Mouse (Mus musculus) retina, embryonic 14.5 days (tissue): ENCODE results near the gene Slc16a10.

Source experiments
- DNase-seq: peaks from one replicate; pipeline ENCODE4 v3.0.0-alpha.2; 2015; ENCODE audit warnings: low spot score

Gene Slc16a10

DNA sequence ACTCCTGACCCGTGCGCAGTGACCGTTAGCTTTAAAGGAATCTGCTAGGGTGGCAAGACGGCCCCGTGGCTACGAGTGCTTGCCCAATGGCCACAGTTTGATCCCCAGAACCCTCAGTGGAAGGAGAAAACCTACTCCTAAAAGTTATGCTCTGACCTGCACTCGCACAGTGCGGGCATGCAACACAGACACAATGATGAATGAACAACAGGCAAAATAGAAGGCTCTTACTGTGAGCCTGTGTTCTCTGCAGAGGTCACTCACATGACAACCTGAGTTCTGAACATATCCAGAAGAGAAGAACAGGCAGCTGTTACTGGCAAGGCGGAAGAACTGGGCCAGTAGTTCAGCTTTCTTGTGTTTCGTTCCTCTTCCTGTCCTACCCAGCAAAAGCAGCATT lies 73.5 kb downstream of the Slc16a10 start:
- DNase-seq = no peak

DNA sequence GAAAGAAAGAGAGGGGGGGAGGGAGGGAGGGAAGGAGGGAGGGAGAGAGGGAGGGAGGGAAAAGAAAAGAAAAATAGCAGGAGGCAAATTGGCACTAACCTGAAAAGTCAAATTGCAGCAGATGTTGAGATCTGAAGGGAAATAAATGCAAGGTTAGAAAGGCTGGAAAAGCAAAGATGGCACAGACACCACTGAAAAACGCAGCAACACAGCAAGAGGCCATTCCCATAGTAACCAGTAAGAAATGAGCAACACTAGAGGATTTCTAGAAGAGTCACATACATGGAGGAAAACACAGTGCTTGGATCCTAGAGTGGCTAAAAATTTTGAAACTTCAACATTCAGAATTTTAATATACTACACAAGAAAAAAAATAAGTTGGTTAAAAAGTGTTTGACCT lies 74.5 kb downstream of the Slc16a10 start:
- DNase-seq = no peak

DNA sequence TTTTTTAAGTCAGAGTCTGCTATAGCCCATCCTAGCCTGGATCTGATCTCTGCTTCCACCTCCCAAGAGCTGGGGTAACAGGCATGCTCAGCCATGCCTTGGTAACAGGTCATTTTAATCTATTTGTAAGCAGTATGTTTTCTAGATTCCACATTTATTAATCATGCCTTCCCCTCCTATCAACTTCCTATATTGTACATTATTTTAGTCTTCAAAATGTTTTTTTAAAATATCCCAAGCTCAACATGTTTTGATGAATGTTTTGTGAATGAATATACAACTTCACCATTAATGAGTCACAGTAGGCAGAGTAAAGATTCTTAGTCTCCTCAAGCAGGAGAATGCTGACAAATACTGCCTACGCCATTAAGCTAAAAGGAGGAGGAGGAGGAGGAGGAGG lies 75.0 kb downstream of the Slc16a10 start:
- no peak for DNase-seq

DNA sequence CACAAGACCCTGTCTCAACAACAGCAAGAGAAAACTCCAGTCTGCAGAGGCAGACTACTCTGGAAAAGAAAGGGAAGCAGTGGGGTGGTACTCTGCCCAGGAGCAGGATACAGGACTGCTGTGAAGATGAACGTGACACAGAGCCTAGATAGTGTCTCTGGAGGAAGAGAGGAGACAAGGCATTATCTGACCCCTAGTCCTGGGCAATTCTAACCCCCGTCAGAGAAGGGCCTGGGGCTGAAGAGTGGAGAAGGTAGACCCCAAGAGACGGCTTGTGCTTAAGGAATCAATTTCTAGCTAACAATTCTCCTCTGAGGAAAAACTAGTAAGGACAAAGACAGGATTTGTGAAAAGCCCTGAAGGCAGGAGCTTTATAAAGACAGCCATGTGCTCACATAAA lies 76.7 kb downstream of the Slc16a10 start:
- DNase-seq = no peak

DNA sequence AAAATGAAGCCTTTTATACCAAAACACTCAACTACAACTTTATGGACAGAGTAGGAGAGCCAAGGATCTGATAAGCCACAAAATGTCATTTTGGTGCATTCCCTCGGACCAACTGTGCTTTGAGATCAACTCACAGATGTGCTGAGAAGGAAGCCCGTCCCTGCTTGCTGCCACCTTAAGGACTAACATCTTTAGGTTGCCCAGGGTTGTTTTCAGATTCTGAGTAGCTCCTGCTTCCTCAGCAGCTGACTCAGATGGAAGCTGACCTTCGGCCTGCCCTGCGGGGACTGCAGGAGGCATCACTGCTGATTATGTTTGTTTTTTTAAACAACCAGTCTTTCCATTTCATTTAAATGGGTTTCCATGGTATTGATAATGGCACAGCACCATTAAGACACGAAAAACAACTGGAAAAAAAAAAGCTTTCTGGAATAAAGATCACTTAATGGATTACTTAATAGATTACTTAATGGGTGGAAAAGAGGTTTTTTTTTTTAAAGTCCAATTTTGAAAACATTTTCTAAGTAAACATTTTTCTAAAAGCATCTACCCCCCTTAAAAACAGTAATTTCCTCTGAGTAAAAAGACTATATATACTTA lies 78.7 kb downstream of the Slc16a10 start:
- no peak for DNase-seq

DNA sequence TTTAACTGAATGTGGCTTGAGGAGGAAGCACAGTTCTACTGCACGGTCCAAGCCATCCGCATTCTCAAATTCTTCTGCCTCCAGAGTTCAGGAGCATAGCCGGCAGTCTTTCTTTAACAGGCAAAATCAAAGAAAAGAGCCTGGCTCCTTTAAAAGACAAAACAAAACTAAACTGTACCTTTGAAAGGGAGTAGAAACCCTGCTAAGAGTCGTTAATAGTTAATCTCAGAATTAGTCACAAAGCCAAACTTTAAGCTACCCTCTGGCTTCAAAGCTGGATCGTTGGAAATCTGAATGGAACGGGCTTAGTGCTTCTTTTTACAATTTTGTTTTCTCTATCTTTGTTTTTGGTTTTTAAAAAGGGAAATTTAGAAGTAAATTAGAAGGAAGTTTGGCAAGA lies 79.2 kb downstream of the Slc16a10 start:
- DNase-seq = no peak

DNA sequence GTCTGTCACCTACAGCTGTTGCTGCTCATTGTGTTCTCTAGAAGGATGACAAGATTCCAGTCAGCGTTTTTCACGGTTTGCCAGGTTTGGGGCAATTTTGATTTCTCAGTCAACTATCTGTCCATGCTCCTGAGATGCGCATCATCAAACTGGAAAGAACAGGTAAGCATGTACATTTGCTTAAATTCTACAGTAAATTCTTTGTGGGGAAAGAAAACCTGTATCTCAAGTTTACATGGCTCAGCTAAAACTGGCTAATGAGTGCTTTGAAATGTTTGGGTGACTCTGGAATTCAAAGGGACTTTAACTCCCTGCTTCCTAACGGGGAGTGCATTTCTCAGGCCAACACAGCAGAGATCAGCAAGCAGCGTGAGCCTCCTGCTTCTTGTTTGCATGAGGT lies 80.1 kb downstream of the Slc16a10 start:
- DNase-seq = no peak

DNA sequence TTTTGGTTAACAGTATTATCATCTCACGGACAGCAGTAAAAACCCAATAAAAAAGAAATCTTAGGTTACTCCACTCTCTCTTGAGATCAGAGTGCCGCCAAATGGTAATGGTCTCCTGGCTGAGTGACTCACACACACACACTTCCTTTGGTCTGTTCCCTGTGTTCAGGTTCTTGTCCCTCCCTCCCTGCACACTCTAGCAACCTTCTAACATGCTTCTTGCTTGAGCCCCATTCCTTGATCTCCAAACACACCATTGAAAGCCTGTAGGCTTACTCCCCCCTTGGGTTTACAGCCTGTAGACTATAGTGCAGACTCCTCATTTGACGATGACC lies 83.3 kb downstream of the Slc16a10 start:
- DNase-seq = no peak

DNA sequence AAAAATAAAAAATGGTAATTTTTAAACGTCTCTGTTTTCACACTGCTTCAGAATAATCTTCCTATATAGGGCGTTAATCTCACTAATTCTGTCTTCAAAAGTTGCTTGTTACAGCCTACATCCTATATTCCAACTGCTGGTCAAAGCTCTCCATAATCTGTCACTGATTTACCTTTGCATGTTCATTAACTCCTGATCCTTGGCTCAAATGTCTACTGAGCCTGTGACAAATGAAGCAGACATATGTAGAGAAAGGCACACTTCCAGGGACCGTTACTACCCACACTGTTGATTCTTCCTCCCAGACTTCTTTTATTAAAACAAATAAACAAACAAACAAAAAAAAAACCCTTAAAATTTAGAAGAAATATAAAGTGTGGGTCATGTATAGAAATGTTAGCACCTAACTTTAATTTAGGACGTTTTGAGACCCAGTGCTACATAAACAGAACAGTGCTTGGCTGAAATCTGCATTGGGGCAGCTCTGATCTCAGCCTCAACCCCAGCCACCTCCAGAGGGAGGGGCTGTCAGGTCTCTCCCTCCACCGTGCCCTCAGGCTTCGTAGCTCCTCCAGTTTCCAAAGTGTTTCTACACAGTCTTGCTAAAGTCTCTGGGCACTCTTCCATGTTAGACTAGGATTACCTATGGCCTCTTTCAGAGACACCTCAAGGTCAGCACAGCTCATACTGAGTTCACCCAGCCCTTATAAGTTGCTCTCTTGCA lies 83.8 kb downstream of the Slc16a10 start:
- no peak for DNase-seq

DNA sequence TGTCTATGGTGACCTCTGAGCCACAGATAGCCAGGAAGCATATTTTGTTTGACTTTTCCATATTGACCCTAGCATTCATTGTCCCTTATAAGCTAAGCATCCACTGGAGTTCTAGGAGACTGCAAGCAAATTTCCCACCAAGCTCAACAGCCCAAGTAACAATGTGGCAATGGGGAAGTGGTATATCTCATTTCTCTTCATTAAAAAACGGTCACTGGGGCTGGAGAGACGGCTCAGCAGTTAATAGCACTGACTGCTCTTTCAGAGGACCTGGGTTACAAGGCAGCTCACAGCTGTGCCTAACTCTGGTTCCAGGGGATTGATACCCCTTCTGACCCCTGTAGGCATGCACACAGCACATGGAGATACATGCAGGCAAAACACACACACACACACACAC lies 84.4 kb downstream of the Slc16a10 start:
- DNase-seq = no peak

DNA sequence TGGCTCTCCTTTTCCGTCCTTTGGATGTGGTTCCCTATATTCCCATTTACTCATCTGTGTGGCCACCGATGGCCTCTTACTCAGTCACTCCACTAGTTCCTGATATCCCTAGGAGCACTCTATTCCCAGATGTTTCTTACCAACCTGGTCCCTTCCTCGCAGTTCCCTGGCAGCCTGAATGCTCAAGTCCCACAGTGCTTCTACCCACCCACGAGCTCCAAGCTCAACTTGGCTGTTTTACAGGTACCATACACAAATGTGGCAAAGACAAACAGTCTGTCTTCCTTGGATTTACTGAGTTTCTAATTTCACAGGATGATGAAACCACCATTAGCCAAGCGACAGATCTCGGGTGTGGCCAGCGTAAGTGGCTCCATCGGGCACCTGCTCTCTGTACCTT lies 87.6 kb downstream of the Slc16a10 start:
- DNase-seq = no peak

DNA sequence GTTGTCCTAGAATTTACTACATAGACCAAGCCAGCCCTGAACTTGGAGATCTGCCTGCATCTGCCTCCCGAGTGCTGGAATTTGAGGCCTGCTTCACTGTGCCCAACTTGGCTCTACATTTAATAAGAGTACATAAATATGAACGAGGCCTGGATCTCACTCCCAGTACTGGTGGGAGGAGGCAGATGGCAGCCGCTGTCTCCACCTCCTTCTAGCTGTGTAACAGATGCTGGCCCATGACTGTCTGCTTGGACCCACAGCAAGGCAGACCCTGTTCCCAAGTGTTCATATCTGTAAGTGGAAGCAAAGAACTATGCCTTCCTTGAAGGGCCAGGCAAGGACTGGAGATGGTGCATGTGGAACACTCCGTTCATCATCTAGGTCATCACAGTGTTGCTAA lies 88.2 kb downstream of the Slc16a10 start:
- no peak for DNase-seq

DNA sequence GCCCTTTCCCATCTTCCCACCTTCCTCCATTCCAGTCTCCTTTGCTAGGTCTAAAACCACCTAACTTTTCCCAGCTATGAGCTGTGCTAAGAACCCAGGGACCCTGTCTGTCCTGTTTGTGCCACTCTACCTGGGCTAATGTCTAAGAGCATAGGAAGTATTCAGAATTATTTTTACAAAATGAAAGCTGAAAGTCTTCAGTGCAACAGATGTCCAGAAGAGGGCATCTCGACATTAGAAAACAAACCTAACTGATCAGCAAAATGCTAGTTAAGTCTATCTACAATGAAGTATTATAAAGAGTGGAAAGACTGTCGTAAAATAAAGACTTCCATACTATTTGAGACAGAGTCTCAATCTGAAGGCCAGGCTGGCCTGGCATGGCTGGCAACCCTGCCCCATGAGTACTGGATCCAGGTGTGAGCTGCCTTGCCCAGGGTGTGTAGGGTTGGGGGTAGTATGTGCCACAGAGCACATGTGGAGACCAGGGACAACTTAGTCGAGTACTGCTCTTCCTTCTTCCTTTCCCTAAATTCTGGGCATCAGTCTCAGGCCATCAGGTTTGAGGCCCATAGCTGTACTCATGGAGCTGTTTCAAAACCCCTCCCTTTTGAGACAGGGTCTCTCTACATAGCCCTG lies 88.7 kb downstream of the Slc16a10 start:
- DNase-seq = peak; percentile 63

DNA sequence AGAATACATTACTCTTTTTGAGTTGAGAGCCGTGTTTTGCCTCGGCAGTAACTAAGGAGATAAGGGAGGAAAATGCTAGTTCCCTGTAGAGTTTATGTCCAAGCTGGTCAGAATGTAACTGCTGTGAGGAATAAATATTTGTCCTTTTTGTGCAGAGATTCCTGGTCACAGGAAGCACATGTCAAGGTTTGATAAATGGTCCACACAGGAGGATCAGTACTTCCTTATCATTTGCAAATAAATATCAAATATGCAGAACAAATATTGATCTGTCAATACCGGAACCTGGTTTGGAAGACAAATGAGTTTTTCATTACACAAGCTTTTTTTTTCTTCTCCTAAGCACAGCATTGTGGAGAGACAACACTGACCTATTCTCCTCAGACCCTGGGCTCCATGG lies 90.1 kb downstream of the Slc16a10 start:
- DNase-seq = no peak

DNA sequence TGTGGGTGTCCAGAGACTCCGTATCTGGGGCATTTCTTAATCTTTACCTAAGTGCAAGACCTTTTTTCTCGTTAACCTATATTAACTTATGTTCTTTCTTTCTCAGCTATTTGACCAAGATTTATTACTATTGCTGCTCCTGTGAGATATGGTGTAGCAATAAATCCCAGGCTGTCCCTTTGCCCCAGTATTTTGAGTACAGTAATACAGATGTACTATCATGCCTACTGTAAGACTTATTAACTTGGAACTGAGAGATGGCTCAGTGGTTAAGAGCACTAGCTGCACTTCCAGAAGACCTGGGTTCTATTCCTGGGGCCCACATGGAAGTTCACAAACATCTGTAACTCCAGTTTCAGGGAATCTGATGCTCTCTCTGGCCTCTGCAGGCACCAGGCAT lies 91.3 kb downstream of the Slc16a10 start:
- DNase-seq = no peak

DNA sequence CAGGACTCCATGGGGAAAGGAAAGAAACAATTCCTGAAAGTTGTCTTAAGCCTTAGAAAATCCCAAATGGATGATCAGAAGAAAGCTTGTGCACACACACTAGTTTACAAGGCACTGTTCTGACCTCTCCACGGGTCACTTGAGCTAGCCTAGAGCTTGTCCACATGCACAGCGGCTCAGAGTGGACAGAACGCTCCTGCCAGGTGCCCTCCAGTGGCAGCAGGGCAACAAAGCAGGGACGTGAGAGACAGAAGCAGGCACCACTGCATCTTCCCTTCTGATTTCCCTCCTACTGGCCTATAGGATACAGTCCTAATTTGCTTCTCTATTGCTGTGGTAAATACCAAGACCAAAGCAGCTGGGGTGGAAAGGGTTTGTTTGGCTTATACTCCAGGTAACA lies 100.7 kb downstream of the Slc16a10 start:
- peak; percentile 34 for DNase-seq

DNA sequence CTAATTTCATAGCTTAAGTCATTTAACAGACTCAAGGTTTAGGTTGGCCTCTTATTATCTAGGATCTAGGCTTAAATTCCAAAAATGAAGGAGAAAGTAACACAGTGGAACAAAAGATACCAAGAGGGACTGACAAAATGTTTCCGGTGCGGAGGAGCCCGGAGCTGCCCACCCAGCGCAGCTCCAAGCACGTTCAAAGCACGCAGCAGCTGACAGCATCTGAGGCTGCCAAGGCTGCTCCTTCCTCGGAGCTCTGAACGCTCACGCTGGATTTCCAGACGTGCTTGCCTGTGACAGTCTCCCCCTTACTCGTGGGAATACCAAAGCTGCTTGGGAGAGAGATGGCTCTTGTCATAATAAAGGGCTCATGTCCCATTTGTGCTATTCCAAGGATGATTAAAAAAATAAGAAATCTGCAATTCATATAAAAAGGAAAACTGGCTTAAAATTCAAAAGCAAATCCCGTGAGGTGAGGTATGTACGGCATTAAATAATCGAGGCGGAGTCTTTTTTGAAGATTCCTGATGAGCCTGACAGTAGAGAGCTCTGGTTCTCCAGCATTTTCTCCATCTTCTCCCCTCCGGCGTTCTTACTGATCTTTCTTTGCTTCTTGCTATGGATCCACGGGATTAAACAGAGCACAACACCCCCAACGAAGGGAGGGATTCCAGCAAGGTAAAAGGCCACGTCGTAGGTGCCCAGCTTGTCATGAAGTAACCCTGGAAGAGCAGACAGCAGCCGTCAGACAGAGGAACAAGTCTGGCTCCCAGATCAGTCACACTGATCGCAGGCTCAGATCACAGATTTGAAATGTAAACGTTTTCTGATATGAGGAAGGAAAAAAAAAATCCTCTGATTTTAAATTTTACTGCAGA lies 105.1 kb downstream of the Slc16a10 start:
- DNase-seq = no peak

DNA sequence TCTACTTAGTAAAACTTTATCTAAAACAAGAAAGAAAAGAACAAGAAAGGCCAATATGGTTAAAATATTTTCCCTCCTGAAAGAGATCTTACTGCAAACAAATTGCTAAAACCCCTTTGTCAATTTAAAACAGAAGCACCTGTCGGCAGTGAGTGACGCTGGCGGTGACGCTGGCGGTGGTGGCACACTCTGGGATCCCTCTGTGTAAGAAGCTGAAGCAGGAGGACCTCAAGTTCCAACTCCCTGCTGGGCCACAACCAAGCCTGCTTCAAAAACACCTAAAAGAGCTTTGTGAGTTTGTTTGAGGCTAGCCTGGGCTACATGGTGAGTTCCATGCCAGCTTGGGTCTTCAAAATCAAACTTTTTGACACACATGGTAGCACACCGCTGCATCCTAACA lies 107.1 kb downstream of the Slc16a10 start:
- DNase-seq = no peak

DNA sequence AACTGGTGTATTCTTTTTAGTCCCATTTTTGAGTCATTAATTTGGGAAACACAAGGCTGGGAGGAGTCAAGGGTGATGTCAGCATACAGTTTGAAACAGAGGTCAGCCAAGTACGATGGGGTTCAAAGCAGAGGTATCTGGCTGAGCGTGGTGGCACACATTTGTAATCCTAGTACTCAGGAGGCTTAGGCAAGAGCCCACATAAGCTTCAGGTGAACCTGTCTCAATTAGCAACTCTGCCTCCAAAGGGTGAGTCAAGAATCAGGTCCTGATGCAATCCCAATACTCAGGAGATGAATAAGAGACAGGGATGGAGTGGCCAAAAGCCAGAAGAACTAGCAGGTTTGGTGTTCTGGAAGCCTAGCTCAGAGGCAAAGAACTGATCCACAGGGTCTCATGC lies 109.2 kb downstream of the Slc16a10 start:
- DNase-seq = no peak

DNA sequence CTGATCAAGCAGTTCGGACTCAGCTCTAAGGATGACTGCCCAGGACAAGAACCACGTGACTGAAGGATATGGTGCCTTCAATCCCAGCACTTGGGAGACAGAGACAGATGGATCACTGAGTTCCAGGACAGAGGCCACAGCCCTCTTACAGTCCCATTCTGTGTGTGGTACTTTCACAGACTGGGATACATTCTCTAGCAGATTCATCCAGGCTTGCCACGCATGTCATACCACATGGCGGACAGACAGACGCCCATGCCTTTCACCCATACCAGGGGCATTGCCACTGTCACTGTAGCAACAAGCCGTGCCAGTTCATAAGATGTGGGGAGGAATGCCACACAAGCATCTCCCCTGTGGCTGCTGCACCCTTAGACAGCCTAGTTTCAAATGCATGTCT lies 111.3 kb downstream of the Slc16a10 start:
- DNase-seq = no peak

DNA sequence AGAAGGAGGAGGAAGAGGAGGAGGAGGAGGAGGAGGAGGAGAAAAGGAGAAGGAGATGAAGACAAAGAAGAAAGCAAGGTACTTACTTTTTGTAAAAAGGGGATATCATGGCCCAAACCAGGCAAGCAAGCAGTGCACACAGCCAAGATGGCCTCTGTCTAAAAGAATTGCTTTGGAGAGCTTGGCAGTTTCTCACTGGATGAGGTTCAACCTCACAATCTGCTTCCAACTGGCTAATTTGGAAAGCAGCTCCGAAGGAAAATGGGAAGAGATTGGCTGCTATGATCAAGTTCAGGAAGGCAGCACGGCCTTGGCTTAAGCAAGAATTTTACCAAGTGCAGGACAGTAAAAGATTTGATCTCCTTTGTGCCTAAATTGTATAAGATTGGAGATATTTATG lies 112.4 kb downstream of the Slc16a10 start:
- DNase-seq = no peak

DNA sequence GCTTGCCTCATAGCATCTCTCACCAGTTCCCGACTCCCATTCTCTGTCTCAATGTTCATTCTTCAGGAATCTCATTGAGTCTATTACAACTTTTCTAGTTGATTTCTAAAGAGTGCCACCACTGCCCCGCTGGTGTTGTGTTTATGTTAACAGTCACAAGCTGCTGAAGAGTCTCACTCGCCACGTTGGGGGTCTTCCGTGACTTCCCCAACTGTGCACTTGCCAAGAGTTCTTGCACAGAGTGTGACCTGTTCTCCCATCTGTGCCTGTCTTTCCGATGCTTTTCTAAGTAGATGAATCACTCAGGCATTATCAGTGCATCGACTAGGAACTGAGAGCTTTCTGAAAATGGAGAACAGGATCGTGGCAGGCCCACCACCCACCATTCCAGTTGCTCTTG lies 114.0 kb downstream of the Slc16a10 start:
- no peak for DNase-seq

DNA sequence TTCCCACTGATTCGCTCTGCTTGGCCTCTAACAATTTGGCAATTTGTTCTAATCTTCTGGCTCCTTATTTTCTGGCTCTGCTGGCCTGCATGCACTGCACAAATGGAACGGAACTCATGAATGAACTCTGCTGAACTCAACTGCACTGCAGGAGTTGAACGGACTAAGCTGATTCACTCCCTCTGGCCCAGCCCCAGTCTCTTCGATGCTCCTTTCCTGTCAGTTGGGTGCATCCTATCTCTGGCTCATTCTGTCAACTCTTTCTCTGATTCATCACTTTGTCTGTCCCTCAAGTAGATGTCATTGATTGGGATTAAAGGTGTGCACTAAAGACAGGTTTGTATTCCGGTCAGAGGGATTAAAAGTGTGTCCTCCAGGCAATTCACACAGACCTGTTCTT lies 115.5 kb downstream of the Slc16a10 start:
- no peak for DNase-seq
